Mouse (Mus musculus) lung, adult 18-20 months (tissue): ENCODE measurements around the gene Mapk1ip1.

Experiments used
- DNase-seq, 2 experiments: peaks; one replicate each; pipeline ENCODE4 v3.0.0; 2022; ENCODE audit warnings: mixed read lengths in 2 of 2

Gene Mapk1ip1

DNA sequence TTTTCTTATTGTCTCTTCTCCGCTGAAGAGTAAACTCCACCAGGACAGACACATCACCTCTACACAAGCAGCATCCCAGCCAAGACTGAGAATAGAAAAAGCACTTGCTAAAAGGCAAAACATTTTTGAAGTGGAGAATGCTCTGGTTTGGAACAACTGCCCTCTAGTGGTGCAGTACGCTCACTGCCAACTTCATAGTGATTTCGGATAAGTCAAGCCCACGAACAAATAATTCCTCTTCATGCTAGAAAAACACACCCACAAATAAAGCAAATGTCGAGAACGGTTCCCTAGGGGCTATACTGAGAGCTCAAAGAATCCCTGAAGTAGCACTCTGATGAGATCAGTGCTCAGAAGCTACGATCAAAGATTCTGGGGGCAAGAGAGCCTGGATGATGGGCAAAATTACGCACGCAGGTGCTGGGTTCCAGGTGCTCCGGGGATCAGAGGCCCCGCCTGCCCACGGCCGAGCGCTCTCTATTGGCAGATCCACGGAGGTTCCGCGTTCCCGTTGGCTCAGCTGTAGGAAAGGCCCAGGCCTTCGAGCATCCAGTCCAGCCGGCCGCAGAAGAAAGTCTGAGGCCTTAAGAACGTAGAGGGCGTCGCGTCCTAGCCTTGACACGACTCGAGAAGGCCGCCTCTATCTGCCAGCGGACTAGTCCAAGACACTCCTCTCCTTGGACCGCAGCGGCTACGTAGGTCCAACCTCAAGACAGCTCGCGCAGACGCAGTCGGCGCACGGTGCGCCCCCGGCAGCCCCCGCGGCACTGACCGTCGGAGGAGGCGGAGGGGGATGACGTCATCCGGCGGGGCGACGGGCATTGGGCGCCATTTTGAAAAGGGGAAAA is at the start of gene Mapk1ip1, which contains the start of gene Ppp2r2d:
Gene Mapk1ip1, minus strand, starts transcription at position 730 of the 848 bp plus-strand sequence.
Gene Ppp2r2d, plus strand, starts transcription at position 536 of the 848 bp plus-strand sequence.
- peak; percentile 96 to 97 for DNase-seq

DNA sequence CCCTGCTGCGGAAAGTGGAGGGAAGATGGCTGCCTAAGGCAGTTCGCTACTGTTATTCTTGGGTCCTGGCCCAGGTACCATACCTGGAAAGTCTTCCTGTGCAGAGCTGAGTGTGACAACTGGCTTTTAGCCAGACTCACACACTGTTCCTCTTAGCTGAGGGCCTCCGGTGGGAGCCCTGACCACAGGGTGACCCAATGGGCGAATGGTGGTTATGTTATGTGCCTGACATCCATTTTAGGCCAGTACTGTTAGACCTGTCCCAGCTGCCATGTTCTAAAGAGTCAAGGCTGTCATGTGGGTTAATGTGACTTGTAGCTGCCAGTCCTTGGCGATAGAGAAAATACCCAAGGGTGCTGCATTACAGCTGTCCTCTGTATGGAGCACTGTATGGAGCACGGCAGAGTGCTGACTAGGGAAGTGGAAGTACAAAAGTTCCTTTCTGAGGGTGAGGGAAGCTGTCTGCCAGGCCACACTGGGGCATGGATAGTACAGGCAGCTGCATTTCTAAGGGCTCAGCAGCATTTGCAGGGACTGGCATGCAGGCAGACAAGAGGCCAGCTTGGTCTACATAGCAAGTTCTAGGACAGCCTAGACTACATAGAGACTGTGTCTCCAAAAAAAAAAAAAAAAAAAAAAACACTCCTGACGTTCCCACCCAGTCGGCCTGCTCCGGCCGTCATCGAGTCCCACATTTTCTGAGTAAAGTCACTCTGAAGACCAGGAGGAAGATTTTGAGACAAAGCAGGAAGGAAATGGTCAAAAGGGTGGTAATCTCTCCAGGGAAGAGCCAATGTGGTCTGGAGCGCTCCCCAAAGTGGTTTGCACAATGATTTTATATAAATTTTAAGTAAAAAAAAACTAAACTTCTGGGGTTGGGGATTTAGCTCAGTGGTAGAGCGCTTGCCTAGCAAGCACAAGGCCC is 39.6 kb upstream of the Mapk1ip1 start:
- DNase-seq = no peak

DNA sequence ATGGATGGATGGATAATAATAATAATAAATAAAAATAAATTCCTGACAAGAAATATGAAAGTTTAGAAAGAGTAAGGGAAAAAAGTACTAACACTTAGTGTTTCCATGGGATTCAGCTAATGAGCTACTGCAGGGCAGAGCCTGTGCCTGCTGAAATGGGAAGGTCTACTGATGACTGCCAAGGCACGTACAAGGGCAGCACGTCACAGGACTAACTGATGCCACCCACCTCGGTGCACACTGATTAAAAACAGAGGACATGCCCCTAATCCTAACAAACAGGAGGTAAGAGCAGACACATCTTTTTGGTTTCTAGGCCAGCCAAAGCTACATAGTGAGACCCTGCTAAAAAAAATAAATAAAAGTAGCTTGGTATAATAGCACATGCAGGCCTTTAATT is 37.7 kb upstream of the Mapk1ip1 start:
- no peak for DNase-seq

DNA sequence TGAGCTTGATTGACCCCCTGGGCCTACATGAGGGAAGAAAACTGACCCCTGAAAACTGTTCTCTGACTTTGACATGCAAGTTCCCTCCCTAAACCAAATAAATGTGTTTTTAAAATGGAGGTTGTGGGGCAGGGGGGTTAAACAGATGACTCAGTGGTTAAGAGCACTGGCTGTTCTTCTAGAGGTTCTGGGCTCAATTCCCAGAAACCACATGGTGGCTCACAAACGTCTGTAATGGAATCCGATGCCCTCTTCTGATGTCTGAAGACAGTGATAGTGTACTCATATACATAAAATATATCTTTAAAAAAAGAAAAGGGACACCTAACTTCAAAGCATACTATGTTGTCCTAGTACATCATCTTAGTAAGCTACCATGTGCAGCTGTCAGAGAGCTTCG is 29.0 kb upstream of the Mapk1ip1 start:
- DNase-seq = no peak

DNA sequence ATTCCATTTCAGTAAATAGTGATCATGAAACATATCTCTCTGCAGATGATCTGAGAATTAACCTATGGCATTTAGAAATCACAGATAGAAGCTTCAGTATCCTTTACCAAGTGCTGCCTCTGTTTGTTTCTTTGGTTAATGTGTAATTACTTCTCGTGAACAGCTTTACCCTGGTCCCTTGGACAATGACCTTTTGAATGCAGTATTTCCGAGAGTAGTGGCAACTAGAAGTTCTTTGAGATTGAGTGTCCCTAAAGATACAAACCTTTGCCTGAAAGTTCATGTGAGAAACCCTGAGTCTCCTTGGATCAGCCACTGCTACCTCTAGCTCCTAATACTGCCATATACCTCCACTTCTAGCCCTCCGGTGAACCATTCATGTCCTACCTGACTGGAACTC is 26.9 kb upstream of the Mapk1ip1 start:
- no peak for DNase-seq

DNA sequence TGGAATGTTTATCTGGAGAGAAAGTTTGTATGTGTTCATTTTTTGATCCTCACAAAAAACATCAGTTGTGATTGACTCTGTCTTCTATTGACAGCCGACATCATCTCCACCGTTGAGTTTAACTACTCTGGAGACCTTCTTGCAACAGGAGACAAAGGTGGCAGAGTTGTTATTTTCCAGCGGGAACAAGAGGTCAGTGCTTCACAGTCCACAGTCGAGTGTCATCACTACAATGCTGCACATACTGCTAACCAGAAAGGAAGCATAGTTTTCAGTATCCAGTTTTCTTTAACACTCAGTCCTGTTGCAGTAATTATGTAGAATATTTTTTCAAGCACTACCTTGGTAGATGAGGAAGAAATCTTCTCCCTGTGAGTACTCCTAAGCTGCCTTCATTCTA is 22.2 kb upstream of the Mapk1ip1 start:
- DNase-seq = no peak

DNA sequence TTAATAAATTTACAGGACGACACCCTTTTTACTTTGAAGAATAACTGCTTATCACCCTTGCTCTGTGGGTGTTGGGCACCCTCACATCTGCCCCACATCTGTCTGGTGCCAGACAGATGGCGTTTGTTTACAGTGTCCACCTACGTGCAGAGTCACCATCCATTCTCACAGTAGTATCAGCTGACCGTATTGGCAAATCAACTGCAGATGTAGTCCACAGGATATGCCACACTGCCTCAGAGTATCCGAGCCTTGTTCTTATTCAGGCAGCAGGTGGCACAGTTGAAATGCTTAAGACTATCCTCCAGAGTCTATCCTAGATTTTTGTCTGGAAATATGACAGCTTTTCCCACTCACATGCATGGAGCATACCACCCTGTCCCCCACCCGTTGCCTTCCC is 21.2 kb upstream of the Mapk1ip1 start:
- no peak for DNase-seq

DNA sequence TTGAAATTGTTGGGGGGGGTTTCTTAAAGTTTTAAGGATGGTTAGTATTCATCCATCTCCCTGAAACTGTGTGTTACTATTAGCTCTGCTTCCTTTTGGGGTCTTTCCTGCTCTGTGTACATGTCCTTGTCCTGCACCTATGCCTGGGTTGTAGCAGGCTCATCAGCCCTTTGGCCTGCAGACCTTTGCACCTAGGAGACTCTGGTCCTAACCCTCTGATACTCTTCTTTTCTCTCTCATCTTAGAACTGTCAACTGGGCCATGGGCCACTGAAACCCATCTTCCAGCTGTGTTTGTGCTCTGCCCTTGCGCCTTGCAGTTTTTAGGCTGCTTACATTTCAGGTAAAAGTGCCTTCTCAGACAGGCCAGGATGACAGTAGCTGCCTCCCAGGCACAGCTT is 18.7 kb upstream of the Mapk1ip1 start:
- no peak for DNase-seq

DNA sequence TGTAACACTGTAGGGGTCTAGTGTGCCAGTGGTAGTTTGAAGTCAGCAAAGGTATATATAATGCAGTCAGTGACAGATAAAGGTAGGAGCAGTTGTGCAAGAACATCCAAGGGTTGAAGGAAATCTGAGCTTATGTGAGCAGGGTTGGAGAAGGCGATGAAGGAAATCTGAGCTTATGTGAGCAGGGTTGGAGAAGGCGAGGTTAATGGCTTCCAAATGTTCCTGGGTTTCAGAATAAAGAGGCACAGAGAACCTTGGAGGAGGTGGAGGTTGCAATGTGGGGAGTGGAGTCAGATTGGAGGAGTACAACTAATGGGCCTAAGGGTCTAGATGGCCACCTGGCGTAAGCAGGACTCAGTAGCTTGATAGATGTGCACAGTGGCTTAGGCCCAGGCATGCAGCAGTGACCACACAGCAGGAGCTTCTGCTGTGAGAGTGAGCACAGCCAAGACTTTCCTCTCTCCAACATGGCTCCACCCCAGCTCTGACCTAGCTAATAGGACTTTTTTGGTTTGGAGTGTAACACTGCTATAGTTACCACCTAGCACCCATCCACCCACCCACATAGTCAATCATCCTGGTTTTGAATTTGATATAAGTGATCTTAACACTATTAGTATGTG is 18.0 kb upstream of the Mapk1ip1 start:
- DNase-seq = no peak

DNA sequence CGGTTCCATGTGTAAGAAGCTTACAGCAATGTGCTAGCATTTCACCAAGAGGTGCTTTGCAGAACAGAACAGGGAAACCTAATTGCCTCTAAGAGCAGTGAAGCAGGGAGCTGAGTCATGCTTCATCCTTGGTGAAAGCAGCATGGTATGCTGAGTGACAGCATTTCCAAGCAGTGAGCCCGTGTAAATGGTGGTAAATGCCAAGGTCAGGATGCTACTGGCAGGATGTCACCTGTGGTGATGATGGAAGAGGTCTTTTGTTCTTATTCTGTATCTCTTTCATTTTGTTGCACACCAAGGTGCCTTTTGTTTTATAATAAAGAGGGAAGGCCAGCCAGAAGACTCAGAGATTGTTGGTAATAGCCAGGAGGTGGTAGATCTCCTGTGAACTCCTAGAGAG is 10.6 kb upstream of the Mapk1ip1 start:
- DNase-seq = no peak

DNA sequence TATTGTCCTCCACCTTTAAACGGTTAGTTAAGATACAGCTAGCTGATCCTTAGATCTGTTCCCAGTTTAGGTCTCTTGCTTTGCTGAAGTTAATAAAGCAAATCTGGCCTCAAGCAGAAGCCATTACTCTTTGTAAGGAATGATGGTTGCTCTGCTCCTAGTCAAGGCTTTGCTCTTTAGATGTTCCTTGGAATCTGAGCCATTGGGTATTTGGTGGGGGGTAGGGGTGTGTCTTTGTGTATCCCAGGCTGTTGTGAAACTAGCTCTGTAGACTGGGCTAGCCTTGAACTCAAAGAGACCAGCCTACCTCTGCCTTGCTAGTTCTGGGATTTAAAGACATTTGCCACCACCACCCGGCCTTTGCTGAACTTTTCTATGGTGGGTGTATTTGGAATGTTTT is 8.1 kb upstream of the Mapk1ip1 start:
- no peak for DNase-seq

DNA sequence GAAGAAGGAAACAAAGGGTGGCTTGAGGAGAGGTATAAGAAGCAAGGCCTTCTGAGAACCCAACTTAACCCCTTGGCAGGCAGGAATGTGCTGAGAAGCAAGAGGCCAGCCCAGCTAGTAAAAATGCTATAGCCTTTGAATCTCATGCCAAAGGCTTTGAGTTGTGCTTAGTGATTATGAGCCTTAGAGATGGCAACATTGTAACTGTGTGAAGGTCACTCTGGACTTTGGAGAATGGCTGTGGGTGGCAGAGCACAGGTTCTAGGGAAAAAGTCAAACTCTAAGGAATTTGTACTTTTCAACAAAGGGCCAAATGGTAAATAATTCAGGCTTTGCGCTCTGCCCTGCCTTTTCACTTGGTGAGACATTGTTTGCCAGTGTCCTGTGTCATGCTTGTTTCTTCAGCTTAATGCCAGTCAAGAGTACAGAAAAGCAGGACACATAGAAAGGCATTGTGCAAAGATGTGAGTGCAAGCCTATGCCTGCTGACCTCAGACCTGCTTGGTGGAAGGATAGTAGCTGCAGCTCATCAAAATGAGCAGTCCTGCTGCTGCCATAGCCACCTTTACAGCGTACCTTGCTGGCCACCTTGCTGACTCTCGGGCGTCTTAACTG is 7.5 kb upstream of the Mapk1ip1 start:
- no peak for DNase-seq

DNA sequence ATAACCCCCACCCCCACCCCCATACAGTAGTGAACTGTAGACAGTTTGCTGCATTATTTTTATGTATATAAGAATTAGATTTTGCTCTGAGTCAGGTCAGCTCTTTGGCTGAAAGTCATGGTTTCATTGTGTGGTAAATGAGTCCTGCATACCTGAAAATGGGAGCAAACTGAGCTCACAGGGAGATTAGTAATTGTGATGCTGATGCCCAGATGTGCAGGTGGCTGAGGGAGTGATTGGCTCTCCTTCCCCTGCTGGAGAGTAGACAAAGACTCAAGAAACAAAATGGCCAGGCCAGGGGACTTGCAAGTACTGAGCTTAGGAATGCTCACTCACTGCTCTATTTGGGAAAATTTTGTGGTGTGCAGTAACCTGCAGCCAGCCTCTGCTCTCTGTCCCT is 4.0 kb upstream of the Mapk1ip1 start:
- no peak for DNase-seq

DNA sequence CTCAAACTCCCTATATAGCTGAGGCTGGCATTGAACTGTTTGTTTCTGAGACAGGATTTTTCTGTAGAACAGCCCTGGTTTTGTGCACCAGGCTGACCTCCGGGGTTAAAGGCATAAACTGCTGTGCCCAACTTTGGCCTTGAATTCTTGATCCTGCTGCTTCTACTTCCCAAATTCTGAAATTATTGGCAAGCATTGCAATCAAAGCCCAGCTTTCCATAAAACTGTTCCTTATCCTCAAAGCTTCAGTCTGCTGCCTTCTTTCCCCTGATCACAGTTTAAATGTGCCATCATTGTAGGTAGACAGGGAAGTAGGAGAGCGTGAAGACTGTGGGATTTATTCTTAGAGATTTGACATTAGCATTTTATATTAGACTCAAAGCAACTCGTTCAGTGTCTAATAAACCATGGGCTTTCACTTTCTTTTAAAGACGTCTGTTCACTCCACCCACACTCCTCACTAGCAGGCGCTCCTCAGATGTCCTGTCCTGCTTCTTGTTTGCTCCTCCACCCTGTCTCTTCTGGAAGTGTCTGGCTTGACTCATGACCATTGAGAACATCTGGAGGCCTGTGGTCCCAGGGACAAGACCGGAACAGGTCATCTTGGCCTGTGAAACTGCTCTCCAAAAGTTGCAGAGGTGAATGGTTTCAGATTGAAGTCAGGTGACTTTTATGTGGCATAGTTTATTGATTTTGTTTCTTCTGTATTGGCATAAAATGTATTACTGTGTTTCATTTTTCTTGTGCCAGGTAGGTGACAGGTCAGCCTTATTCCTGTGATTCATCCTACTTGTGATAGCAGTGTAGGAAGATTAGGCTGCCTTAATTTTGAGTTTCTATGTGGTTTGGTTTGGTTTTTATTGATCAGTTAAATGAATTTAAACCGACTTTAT is 2.2 kb upstream of the Mapk1ip1 start:
- DNase-seq = no peak

DNA sequence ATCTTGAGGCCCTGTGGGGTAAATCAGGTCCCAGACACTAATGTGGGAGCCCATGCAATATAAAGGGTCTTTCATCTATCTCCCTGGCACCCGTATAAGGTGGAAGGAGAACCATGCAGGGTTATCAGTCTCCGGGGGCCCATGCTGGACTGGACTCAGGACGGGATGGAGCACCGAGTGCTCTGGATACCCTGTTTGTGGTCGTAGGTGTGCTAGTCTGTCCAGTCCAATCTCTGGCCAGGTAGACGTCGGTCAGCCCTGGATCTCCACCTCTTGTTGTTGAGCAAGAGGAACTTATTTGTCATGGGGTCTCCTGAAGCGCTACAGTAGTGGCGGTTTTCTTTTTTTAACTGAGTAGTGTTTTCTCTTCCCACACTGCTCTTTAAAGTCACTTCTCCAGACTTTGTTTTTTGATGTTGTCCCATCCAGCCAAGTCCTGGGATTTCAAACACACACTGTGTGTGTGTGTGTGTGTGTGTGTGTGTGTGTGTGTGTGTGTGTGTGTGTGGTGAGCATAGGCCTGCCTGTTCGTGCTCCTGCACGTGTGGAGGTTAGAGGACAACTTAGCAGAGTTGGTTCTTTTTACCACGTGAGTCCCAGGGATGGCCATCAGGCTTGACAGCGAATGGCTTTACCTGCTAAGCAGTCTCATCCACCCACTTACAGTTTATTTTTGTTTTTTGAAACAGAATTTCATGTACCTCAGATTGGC is 1.4 kb upstream of the Mapk1ip1 start:
- DNase-seq = no peak

DNA sequence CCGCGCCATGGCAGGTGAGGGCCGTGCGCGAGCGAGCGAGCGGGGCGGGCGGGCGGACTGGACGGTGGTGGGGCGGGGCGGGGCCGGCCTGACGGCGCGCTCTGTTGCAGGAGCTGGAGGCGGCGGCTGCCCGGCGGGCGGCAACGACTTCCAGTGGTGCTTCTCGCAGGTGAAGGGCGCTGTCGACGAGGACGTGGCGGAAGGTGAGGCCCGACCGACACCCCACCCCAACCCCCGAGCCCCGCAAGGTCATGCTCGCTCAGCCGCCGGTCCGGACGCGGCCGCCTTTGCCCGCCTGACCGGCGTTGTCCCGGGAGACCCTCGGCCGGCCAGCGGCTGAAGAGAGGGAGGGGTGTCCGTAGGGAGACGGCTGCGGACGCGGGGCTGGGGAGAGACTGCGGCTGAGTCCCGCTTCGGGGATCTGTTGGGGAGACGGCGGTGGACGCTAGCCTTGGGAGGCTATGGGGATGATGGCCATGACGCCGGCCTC is 474 bp upstream of the Mapk1ip1 start:
- peak; percentile 23 to 68 for DNase-seq

DNA sequence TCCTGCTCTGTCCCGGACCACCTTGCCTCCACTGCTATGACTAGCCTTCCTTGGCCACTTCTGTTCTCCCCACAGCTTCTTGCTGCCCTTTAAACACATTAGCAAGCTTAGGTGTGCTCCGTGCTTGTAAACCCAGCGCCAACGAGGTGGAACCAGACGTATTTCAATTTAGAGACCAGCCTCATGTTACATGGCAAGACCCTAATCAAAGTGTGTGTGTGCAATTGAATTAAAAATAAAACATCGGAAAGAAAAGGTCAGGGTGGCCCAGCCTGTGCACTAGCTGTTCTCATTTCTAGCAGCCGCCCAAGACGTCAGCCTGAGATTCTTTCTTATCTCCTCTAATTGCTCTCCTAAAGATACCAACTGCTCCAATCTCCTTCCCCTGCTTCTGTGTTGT is 962 bp downstream of the Mapk1ip1 start:
- DNase-seq = no peak

DNA sequence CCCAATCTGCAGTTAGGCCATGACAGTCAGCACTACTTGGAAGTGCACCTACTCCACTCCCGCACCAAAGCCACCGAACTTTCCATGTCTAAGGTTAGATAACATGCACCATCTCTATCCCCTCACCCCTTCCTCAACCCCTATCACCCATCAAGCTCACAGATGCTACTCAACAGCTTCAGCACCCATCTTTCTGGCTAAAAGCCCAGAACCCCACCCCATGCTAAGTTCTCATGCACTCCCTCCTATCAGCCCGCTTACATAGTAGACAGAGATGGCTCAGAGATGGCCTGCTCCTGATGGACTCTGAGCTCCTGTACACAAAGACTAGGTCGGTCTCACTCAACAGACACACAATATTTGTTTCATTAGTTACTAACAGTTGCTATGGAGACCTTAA is 2.7 kb downstream of the Mapk1ip1 start:
- DNase-seq = no peak

DNA sequence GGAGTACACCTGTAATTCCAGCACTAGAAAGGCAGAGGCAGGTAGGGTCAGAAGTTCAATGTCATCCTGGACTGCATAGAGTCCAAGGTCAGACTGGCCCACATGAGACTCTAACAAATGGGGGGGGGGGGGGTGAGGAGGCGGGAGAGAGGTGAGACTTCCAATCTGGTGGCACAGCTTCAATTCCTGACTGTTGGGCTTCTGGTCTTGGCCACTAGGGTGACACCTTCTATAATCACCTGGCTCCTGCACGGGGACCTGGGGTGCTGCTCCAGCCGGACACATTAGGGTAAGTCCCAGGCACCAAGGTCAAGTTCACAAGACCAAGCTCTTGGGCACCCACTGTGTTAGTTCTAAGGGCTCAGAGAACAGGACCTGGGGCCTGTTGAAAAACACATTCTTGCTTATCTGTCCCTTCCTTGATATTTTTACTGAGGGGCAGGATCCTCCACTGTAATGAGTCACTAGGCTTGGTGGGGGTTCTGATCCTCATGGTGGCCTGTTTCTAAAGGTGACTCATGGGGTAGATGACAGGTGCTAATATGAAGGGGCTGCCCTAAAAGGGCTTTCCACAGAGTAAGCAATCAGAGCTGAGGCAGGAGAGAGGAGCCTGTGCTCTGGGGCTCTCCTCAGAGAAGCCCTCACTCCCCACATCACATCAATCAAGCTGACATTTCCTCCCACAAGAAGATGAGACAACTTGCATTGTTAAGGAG is 4.5 kb downstream of the Mapk1ip1 start:
- no peak for DNase-seq

DNA sequence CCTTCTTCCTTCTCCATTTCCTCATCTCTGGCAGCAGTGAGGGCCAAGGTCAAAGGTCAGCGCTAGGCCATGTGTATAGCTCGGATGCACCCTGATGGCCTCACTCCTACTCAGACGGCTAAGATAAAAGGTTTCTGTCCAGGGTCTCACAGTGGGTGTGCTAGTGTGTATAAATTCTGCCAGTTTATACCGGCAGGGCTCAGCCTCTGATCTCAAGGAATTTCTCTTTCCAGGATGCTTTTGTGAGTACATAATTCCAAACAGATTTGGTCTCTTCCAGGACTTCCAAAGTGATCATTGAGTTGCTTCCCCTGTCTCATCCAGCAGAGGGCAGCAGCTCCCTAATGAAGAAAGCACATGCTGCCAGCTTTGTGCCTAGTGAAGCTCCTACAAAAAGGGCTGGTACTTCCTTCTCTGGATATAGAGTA is 5.5 kb downstream of the Mapk1ip1 start:
- DNase-seq = peak; percentile 75 to 82
